Mouse (Mus musculus) embryo, embryonic 10 days (tissue): ENCODE data around the gene 4921530L21Rik.

Experiments
- DNase-seq: peaks from one replicate; pipeline ENCODE4 v3.0.0-alpha.2; 2015; ENCODE audit warnings: low spot score

Gene 4921530L21Rik

DNA sequence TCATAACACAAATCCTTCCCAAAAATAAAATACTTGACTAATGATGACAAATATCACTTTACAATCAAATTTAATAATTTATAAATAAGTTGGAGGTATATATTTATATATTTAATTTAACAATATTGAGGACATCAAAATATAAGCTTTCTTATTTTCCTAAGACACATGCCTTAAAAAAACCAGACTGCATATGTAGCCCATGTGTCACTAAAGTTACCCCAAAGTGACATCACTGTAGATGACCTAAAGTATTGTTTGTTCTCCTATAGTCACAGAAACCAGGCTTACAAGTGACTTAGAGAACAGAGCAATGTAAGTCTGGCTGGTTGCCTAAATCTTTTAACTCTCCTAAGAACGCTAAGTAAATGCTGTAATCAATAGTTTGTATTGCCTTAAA is at the start of gene 4921530L21Rik:
Gene 4921530L21Rik (plus strand): TSS at position 301 of the 400 bp plus-strand sequence.
- no peak for DNase-seq

DNA sequence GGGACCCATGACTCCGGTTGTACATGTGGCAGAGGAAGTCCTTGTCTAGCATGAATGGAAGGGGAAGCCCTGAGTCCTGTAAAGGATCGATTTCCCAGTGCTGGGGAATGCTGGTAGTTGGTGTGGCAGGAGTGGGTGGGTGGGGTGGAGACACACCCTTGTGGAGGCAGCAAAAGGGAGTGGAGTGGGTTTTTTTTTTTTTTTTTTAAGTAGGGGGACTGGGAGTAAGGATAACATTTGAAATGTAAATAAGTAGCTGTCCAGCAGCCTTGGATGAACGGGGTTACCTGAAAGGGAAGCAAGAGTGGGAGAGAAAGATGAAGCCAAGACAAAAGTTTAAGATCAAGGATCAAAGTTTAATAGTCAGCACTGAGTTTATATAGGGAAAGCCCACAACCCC is 47.2 kb upstream of the 4921530L21Rik start:
- no peak for DNase-seq

DNA sequence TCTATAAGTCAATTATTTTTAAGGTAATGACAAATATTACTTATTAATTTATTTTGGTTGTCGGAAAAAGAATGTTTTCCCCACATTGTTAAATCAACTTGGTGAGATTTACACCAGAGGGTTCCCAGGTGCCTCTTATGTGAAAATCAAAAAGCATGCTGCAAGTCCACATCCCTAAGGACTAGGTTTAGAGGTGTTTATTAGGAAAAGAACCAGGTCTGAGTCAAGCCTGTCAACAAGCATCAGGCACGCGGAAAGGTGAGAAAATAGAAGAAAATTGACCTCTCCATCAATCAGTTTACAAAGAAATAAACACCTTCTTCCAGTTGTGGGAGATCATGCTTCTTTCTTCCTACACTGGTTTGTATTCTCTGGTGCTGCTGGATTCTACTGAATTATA is 18.1 kb upstream of the 4921530L21Rik start:
- DNase-seq = no peak

DNA sequence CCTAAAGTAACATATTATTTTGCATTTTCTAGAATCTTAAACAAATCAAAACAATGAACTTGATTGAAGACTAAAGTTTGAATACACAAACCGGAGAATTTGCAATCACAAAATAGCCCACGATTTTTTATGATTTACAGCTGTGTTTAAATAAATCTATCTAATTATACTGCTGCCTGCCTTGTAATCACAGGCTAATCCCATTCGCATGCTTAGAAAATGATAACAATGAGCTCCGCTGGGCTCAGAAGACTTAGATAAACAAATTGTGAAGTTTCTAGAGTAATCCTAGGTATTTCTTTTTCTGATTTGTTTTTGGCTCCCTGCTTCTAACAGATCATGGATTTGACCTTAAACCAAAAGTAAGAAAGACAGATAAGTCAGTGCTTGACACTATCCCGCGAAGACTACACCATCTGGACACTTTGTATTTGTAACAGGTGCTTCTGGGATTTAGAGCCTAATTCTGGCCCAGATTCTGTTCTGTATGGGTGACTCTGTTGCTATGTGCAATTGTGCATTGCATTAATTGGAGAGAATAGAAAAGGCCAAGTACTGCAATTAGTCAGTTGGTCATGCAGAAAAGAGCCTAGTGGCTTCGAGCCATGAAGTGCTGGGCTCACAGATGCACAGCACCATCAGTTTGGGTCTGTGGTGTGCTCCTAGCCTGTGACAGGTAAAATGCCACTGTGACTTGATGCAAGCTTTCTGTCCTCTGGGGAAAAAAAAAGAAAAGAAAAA is 15.2 kb upstream of the 4921530L21Rik start:
- DNase-seq = no peak

DNA sequence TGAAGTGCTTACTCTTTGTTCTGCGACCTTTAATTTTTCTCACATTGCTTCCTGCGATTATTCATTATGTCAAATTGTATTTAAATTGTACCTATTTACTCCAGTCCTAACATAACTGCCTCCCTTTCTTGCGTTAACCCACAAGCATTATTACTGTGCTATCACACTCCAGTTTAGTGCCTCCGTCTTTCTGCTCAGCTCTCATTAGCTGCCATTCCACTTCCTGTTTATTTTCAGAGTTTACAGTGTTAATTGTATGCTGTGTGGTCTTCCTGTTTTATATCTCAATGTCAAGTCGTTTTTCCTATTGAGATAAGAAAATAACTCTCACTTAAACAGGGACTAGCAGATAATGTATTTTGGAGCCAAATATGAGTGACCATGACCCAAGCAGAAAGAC is 9.0 kb upstream of the 4921530L21Rik start:
- no peak for DNase-seq

DNA sequence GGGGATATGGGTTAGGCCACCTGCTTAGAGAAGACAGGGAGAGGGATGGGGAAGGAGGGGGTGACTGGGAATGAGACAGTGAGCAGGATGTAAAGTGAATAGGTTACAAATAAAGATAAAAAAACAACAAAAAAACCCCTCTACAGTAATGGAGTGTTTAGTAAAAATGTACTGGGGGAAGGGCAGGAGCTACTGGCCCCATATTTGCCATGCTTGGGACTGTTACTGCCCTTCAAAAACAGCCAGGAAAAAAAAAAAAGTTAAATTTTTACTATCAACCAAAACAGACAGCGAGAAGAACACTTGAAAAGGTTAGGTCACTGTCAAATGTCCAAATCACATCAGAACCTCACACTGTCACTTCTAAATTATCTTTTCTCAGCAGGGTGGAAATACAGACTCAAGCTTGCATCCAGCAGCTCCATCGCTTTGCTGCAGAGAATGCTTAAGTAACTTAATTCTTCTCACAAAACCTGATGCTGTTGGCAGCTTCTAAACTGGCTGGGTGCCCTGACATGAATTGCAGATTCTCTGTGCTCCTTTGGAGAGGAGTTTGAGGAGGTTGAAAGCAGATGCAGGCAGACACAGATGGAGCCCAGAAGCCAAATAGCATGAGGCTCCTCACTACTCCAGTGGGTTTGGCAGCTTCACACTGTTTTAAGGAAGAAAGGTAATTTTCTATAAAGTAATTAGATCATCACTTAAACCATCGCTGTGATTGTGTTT is 4.1 kb upstream of the 4921530L21Rik start:
- no peak for DNase-seq

DNA sequence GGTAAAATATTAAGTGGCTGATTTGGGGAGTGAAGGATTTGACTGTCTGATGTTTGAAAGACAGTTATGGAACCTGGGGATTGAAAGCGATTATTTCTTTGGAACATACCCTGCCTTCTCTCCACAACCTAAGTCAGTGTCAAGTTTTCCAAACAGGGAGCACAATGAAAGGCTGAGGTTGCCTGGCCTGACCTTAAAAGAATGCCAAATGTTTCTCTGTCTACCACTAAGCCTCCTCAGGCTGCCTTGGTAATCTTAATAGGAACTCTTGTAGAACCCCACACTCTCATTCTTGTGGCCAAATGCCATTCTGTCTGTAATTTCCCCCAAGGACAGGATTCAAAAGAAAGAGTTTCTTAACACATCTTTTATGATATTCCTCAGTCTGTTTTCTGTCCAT is 3.5 kb upstream of the 4921530L21Rik start:
- no peak for DNase-seq

DNA sequence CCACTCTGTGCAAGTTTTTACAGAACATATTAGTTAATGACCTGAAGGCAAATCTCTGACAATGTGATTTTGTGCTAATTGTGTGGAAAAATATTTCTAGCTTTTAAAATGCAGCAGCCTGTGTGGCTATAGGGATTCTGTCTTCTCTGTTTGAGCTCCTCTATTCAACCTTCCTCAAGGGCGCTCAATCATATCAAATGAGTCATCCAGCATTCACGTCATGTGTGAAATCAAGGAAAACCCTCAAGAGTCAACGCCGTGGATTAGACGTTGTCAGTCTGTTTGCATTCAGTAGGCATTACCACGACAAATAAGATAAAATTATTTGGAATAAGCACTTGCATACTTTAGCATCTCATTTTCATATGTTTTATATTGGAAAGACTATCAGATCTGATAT is 18.4 kb downstream of the 4921530L21Rik start:
- DNase-seq = peak; percentile 11

DNA sequence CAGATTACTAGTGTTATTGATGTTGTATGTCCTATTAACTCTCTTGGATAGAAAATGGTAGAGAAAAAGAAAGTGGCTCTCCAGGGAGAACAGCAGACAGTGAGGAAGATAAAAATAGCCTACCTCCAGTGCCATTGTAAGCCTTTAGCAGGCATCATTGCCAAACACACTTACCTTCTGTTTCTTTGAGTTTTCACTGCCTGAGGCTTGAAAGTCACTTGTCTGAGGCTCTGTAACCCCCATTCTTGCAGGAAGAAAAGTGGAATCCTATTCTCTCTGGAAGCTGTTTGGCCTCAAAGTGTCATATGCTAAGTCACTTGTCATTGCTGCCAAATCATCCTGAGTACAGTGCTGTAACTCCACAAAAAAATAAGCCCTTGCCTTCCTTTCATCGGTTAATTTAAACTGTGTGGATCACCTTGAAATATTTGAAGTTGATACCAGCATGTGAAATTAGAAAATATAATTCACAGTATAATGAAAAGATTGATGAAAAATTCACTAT is 23.6 kb downstream of the 4921530L21Rik start:
- DNase-seq = no peak

DNA sequence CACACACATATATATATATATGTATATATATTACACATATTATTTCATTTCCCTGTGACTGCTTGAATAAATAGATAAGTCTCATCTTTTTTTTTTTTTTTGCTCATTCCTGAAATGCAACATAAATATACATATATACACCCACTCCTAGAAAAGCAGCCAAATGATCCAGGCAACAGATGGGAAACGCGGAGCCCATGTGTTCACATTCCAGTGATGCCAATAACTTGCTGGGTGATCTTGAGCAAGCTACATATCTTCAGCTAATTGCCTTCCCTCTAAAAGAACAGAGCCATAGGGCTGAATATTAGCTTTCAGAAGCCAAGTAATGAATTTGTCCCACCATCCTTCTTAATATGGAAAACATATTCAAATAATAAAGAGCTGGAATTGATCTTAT is 32.2 kb downstream of the 4921530L21Rik start:
- DNase-seq = no peak

DNA sequence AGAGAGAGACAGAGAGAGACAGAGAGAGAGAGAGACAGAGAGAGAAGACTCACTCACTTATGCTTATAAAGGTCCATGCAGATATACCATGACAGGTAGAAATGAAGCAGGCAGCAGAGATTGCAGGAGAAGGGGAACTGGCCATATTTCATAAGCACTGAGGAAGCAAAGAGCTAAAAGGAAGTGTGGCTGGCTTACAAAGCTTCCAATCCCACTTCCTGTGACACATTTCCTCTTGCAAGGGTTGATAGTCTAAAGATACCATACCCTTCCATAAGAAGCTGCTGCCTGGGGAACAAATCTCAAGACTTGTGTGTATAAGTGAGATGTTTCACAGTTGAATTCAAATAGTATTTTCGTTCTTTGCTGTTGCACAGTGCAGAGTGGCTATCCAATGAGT is 45.7 kb downstream of the 4921530L21Rik start:
- DNase-seq = no peak

DNA sequence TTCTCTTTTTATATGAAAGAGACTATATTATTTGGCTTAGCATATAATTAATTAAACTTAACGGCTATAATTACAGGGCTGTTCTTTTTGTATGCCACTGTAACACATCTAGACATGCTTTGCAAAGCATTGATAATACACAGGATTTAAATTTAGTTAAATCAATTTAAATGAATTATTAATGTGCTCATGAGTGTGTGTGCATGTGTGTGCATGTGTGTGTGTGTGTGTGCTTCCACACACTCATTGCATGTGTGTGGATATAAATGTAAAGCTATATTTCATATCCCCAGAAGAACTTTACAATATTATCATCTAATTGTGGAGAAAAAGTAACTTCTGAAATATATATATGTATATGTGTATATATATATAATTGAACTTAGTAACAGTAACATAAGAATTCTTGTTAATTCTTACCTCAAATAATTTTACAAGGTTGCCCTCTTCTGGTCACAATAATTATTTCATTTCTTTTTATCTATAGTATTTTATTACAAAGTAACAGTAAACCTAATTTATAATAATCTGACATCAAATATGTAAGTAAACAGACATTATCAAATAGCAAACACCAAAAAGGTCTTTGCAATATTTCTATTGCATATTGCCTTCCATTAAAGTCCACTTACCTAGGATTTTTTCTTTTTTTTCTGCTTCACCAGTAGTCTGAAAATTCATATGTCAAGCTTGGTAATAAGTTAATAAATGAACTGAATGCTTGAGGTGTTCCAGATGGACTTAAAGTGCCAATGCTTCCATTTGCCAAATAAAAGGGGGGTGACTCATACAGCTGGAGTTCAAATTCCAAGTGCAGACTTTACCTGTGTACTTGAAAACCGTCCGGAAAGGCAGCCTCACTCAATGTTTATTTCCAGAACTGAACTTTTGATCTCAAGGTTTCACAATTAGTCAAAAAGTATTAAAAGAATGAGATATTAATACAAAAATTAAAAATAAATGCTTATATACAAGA is 47.0 kb downstream of the 4921530L21Rik start:
- no peak for DNase-seq
